Mouse (Mus musculus) megakaryocyte-erythroid progenitor cell, adult 5 weeks (primary cell): ENCODE measurements around the gene Vmn1r76. TPM values are rescaled to one million over a fixed set of nuclear protein-coding genes. Genes with fewer than 3 reads are reported as not detected.

Experiments
- polyA plus RNA-seq: library from polyadenylated mRNA; stranded (reverse); fragments of >175 nt; gene quantifications from 2 replicates; pipeline ENCODE4 v1.2.3, GENCODE M21; 2012

Vmn1r76 gene
- polyA plus RNA-seq, result not detected in 2 replicates

GRCm38 (mm10) chr7:11938113-11938512 lies at the start of gene Vmn1r76:
Vmn1r76 (minus strand) TSS chr7:11938213.

GRCm38 (mm10) chr7:11874330-11874729 lies 63.7 kb downstream of the Vmn1r76 start, which contains the start of gene Vmn1r75:
Vmn1r75 (plus strand) TSS chr7:11874630.

Other genes starting within 250 kb of the Vmn1r76 start
- gene Vmn1r73, start 207.9 kb downstream of the Vmn1r76 start, polyA plus RNA-seq, result not detected in 2 replicates
- gene Vmn1r74, start 104.2 kb downstream of the Vmn1r76 start, polyA plus RNA-seq, result not detected in 2 replicates
- not detected in 2 replicates for gene Vmn1r75, start 63.6 kb downstream of the Vmn1r76 start, polyA plus RNA-seq
- gene Vmn1r77, start 98.5 kb upstream of the Vmn1r76 start, polyA plus RNA-seq, result not detected in 2 replicates
- gene Vmn1r78, start 212.0 kb upstream of the Vmn1r76 start, polyA plus RNA-seq, result not detected in 2 replicates
- not detected in 2 replicates for gene Vmn1r79, start 233.1 kb upstream of the Vmn1r76 start, polyA plus RNA-seq